Mouse (Mus musculus) urinary bladder, postnatal 25 days (tissue): Measurements from ENCODE around the gene Cd79b.

Source experiments
- DNase-seq: peaks from one replicate; pipeline ENCODE4 v3.0.0; 2022; ENCODE audit warnings: low spot score

Gene Cd79b

DNA sequence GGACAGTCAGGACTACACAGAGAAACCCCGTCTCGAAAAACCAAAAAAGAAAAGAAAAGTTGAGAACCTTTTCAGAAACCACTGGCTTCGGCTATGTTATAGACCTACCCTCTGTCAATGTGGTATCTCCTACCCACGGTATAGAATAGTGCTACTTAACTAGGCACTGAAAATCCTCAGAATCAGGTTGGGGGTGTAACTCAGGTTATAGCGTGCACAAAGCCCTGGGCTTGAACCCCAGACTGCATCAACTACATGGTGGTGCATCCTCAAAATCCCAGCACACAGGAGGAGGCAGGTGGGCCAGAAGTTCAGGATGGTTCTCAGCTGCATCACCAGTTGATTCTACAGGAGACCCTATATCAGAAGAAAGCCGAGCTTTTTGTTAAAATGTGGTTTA is 40.8 kb downstream of the Cd79b start:
- DNase-seq = no peak

GRCm38 (mm10) chr11:106273311-106273684 is 41.3 kb downstream of the Cd79b start:
- no peak for DNase-seq

GRCm38 (mm10) chr11:106272644-106273310 is 41.8 kb downstream of the Cd79b start, which contains the start of gene Smarcd2:
Gene Smarcd2, minus strand, starts transcription at chr11:106272972.
- peak; percentile 95 for DNase-seq

DNA sequence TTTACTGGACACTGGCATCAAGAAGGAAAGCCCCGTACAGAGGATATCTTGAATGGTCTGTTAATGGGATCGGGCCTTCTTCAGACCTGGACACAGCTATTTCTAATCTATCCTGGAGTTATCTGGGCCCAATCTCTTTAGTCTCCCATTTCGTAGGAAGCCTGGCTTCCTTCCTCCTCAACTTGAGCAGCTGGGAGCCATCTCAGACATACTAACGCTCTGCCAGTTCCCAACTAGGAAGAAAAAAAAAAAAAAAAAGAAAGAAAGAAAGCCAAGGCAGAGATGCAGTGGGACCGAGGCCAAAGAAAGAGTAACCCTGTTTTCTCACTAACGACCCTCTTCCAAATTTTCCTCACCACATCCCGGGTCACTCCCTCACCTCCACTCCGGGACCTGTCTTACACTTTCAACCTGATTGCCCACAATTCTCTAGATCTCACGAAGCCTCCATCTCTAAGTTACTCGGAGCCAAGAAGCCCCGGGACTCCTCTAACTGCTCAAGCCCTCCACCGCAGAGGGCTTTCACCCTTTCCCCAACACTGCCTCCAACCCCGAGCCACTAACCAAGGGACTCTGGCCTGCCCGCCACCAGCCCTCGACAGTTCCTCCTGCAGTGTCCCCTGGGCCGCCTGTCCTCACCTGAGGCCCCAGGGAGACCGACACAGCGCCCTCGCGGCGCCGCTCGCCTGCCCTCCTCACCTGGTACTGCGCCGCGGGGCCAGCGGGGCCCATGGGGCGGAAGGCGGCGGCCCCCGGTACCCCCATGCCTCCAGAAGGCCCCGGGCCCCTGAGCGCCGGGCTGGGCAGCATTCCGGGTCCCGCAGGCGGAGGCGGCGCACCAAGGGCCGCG is 42.5 kb downstream of the Cd79b start:
- peak; percentile 51 for DNase-seq

GRCm38 (mm10) chr11:106271131-106271793 is 43.3 kb downstream of the Cd79b start:
- no peak for DNase-seq

DNA sequence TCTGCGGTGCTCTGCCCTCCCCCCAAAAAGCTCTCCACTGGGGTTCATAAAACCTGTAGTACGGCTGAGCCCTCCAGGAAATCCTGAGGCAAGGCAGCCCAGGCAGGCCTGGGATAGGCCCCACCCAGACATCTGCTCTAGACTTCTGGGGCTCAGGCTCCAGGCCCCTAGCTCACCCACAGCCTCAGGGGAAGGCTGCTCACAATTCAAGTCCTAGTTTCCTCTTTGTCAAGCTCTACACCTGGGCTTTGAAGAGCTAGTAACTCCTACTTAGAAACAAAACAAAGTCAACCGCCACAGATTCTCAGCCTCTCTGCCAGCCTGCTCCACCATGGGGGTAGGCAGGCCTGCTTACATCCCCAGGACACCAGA is 45.5 kb downstream of the Cd79b start:
- DNase-seq = no peak

DNA sequence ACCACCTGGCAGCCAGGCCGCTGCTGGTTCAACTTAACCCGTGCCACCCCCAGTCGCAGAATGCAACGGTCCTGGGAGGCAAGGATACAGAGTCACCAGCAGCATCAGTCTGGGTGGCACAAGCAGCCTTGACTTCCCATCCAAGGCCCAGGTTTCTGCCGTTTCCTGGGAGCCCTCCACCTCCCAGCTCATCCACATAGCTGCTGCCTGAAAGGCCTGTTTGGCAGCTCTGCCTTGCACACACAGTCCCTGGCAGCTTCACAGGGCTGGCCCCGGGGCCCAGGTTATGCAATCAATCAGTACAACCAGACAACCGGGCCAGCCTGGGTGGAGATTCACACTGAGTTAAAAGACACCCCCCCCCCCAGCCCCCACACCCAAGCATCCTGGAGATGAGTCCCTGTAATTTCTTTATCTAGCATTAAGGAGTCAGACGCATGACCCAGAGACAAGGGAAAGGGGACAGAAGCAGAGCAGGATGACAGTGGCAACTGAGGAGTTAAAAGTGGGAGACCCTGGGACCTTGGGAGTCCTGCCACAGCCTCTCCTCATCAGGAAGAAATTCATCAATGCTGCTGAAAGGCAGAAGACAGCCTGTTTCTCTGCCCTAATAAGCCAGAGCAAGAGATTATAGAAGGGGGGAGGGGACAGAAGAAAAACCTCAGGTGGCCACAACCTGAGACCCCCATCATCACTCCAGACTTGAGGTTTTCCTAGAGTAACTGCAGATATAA is 46.1 kb downstream of the Cd79b start:
- peak; percentile 74 for DNase-seq

GRCm38 (mm10) chr11:106267871-106268270 is 46.7 kb downstream of the Cd79b start:
- DNase-seq = no peak

GRCm38 (mm10) chr11:106267311-106267852 is 47.2 kb downstream of the Cd79b start:
- DNase-seq = peak; percentile 54

GRCm38 (mm10) chr11:106266431-106266830 is 48.1 kb downstream of the Cd79b start:
- no peak for DNase-seq

DNA sequence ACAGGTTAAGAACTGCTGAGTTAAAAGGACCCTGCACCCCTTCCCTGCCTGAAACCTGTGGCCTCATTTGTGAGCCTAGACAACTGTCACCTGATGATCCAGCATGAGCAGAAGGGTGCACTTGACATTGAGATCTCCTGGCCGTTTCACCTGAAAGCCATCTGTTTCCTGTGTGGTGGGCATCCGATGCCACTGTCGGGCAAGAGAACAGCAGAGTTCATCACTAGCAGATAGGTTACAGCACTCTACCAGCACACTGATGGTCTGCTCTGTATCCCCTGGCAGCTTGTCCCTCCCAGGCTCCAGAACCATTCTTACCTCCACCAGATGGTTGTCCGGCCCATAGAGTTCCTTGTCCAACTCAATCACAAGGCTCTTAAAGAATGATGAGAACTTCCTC is 49.0 kb downstream of the Cd79b start:
- no peak for DNase-seq

- DNase-seq = no peak
Measured at GRCm38 (mm10) chr11:106264988-106265387, 49.6 kb downstream of the Cd79b start.

GRCm38 (mm10) chr11:106263963-106264362 is 50.6 kb downstream of the Cd79b start:
- no peak for DNase-seq
